Mouse (Mus musculus) ES-Bruce4 (cell line): ENCODE data around the gene Aldh5a1. TPM values are rescaled to one million over a fixed set of nuclear protein-coding genes. Genes with fewer than 3 reads are reported as not detected.

Experiments used
- H3K27ac ChIP-seq: 2 replicates; pipeline ENCODE4 v1.5.1; 2012; ENCODE audit warnings: low read length, inconsistent platforms; ENCODE audit not compliant: insufficient read depth
- H3K27me3 ChIP-seq: 2 replicates; pipeline ENCODE4 v1.6.1; 2012; ENCODE audit warnings: mild to moderate bottlenecking, low read length, inconsistent platforms; ENCODE audit not compliant: control insufficient read depth, poor library complexity, insufficient read depth, severe bottlenecking
- H3K36me3 ChIP-seq: 2 replicates; pipeline ENCODE4 v1.6.1; 2012; ENCODE audit warnings: inconsistent platforms, mild to moderate bottlenecking, low read length, moderate library complexity; ENCODE audit not compliant: control insufficient read depth, poor library complexity, insufficient read depth, severe bottlenecking
- H3K4me1 ChIP-seq: one replicate; pipeline ENCODE4 v1.8.1; 2011; ENCODE audit warnings: low read length; ENCODE audit not compliant: control insufficient read depth, insufficient read depth
- H3K4me3 ChIP-seq: 2 replicates; pipeline ENCODE4 v1.5.1; 2011; ENCODE audit warnings: low read depth, mild to moderate bottlenecking, low read length
- H3K9ac ChIP-seq: 2 replicates; pipeline ENCODE4 v1.6.1; 2012; ENCODE audit warnings: low read depth, mild to moderate bottlenecking, inconsistent platforms; ENCODE audit not compliant: poor library complexity, severe bottlenecking
- H3K9me3 ChIP-seq: replicated peaks from 2 replicates; pipeline ENCODE4 v1.6.1; 2012; ENCODE audit warnings: mild to moderate bottlenecking, low read length, inconsistent platforms; ENCODE audit not compliant: control insufficient read depth, poor library complexity, insufficient read depth, severe bottlenecking
- CTCF ChIP-seq: IDR thresholded peaks from one replicate; pipeline ENCODE4 v1.8.1; 2011; ENCODE audit warnings: low read depth, low read length
- EP300 ChIP-seq: IDR thresholded peaks from 2 replicates; pipeline ENCODE4 v1.6.1; 2011; ENCODE audit warnings: low read depth, low read length; ENCODE audit not compliant: insufficient read depth
- POLR2A ChIP-seq: IDR thresholded peaks from one replicate; pipeline ENCODE4 v1.8.1; 2011; ENCODE audit warnings: low read length; ENCODE audit not compliant: insufficient read depth
- polyA plus RNA-seq: library from polyadenylated mRNA; stranded (reverse); fragments of >200 nt; gene quantifications from 2 replicates; pipeline ENCODE4 v1.2.4, GENCODE M21; 2011; ENCODE audit warnings: low read depth; ENCODE audit not compliant: missing spikeins, insufficient read depth, insufficient read length

Aldh5a1 gene
- polyA plus RNA-seq, 1 experiment: 14.6 TPM

DNA sequence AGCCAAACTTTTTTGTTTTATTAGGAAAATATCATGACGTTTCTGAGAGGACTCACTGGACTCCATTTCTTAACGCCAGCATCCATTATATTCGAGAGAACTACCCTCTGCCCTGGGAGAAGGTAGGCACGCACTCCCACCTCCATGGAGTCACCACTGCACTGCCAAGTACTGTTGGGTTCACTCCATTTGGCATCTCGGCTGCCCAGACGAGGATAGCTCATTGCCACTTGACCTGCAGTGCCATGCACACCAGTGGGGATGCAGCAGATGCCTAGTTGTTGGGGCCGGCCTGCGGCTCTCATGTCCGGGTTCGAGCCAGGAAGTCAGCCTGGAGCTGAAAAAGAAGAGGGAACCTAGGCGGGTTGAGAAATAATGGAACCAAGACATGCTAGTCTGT, 17.6 kb upstream of the Aldh5a1 start:
- no peak for TF ChIP-seq CTCF
- no peak for TF ChIP-seq POLR2A
- TF ChIP-seq EP300: no peak
- Histone ChIP-seq H3K9ac (no peak overlapping the region), H3K27me3 (no peaks in the 10 kb centered on the region), H3K36me3 (no peaks in the 10 kb centered on the region), H3K27ac (no peak overlapping the region), H3K9me3 (no peaks in the 10 kb centered on the region), H3K4me1 (peaks cover 3% of the 10 kb centered on the region), H3K4me3 (no peak overlapping the region)

DNA sequence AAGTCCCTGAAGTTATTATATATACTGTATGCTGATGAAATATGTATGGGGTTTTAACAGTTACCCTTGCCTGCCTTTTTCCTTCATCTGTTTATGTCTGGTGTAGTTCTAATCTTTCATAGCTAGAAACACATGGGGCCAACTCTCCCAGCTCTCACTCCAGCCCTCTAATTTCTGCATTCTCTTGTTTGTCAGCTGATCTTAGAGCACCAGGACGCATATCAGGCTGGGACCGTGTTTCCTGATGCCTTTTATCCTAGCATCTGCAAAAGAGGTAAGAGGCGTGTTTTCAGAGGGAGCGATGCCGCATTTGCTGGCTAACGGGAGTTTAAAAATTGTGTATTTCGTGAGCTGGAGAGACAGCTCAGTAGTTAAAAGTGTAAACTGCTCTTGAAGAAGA, 15.2 kb upstream of the Aldh5a1 start:
- Histone ChIP-seq H3K4me1 (peaks cover 3% of the 10 kb centered on the region), H3K4me3 (no peak overlapping the region), H3K9ac (no peak overlapping the region), H3K27me3 (no peaks in the 10 kb centered on the region), H3K27ac (no peak overlapping the region), H3K36me3 (no peaks in the 10 kb centered on the region), H3K9me3 (no peaks in the 10 kb centered on the region)
- no peak for TF ChIP-seq CTCF
- TF ChIP-seq EP300: no peak
- TF ChIP-seq POLR2A: no peak

- Histone ChIP-seq H3K4me3 (no peak overlapping the region), H3K9ac (no peak overlapping the region), H3K4me1 (no peaks in the 10 kb centered on the region), H3K27ac (no peak overlapping the region), H3K27me3 (no peaks in the 10 kb centered on the region; the same call in 1 of the 2 replicates), H3K9me3 (no peaks in the 10 kb centered on the region), H3K36me3 (no peaks in the 10 kb centered on the region)
- TF ChIP-seq POLR2A (no peak), EP300 (no peak), CTCF (no peak)
These were observed 11.4 kb upstream of the Aldh5a1 start for GRCm38 (mm10) chr13:24948870-24949269.

GRCm38 (mm10) chr13:24947158-24947557, 9.7 kb upstream of the Aldh5a1 start:
- no peaks in the 10 kb centered on the region for H3K4me1 ChIP-seq
- H3K9ac ChIP-seq: no peak overlapping the region
- TF ChIP-seq POLR2A: no peak
- TF ChIP-seq CTCF: no peak
- TF ChIP-seq EP300: no peak
- no peak overlapping the region for H3K27ac ChIP-seq
- no peaks in the 10 kb centered on the region for H3K36me3 ChIP-seq
- no peaks in the 10 kb centered on the region for H3K9me3 ChIP-seq
- H3K27me3 ChIP-seq: no peaks in the 10 kb centered on the region; the same call in 1 of the 2 replicates
- H3K4me3 ChIP-seq: no peak overlapping the region

- no peak overlapping the region for H3K4me3 ChIP-seq
- H3K27ac ChIP-seq: no peak overlapping the region
- no peaks in the 10 kb centered on the region; the same call in 1 of the 2 replicates for H3K27me3 ChIP-seq
- H3K36me3 ChIP-seq: no peaks in the 10 kb centered on the region
- no peaks in the 10 kb centered on the region for H3K9me3 ChIP-seq
- no peaks in the 10 kb centered on the region for H3K4me1 ChIP-seq
- TF ChIP-seq EP300: no peak
- no peak for TF ChIP-seq CTCF
- TF ChIP-seq POLR2A: no peak
- no peak overlapping the region for H3K9ac ChIP-seq
These were observed 8.1 kb upstream of the Aldh5a1 start for GRCm38 (mm10) chr13:24945567-24945966.

DNA sequence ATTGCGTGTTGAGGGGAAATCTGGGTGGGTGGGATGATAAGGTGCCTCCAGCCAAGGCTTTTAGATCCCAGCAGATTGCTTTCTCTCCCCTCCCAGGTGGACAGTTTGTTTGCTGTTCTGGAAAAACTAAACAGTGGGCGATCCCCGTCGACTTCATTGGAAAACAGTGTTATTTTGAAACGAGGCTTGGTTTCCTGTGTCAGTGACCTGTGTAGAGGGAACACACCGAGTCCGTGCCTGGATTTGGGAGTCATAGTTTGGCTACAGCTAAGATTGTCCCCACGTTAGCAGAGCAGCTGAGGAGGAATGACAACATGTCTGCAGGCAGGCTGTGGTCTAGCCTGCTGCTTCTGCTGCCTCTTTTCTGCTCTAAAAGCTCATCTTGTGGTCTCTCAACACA, 5.8 kb upstream of the Aldh5a1 start:
- no peaks in the 10 kb centered on the region for H3K4me1 ChIP-seq
- no peak overlapping the region for H3K4me3 ChIP-seq
- H3K36me3 ChIP-seq: no peaks in the 10 kb centered on the region
- TF ChIP-seq EP300 (no peak), CTCF (no peak), POLR2A (no peak)
- no peak overlapping the region for H3K27ac ChIP-seq
- no peaks in the 10 kb centered on the region; the same call in 1 of the 2 replicates for H3K27me3 ChIP-seq
- H3K9me3 ChIP-seq: no peaks in the 10 kb centered on the region
- H3K9ac ChIP-seq: no peak overlapping the region
